Mouse (Mus musculus): ENCODE results near the gene Pax4.

The Pax4 gene

DNA sequence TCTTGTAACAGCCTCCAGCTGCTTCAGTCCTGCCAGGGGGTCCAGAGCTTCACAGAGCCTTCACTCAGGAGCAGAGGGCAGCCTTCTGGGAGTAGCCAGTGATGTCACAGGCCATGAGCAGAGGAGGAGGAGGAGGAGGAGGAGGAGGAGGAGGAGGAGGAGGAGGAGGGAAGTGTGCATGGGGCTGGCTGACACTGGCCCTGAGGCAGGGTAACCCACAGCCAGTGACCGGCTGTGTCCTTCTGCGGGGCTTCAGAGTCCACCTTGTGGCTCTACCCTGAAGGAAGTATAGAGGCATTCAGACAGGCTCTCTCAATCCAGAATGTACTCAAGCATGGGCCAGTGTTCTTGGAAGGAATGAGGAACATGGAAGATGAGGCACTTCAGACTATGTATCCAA lies at the start of gene Pax4:
Gene Pax4 (minus strand): TSS at position 101 of the 400 bp plus-strand sequence.
- DNase-seq: no peak

DNA sequence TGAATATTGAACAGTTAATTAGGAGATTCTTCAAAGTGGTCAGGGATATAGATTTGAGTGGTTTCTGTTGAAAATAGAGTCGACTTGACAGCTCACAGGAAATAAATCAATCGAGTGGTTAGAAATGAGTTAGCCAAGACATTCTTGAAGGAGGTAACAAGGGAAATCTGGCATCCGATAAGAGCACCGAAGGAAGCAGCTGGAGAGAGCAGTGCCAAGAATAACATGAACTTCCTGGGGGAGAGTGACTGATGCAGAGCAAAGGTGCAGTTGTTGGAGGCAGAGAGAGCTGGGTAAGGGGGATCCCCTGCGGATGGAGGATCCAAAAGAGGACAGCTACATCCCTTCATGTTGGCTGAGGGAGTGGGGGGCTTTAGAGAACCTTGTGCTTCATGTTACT lies 48.7 kb upstream of the Pax4 start:
- DNase-seq: no peak

DNA sequence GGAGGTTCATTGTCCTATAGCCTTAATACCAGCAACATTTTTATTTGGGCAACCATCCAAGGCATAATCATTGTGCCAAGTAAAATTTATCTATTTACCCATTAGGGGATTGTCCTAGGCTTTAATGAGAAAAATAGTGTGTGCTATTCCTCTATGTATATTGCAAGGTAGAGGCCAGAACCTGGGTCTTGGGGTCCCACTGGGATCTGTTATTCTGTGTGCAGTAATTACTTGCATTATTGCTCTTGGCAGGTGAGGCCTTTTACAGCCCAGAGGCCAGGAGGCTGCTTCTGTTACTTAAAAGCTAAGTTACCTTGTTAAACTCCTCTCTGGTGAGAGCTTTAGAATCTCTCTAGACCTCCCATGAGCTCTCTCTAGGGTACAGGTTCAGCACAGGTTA lies 42.0 kb upstream of the Pax4 start:
- no peak for DNase-seq

DNA sequence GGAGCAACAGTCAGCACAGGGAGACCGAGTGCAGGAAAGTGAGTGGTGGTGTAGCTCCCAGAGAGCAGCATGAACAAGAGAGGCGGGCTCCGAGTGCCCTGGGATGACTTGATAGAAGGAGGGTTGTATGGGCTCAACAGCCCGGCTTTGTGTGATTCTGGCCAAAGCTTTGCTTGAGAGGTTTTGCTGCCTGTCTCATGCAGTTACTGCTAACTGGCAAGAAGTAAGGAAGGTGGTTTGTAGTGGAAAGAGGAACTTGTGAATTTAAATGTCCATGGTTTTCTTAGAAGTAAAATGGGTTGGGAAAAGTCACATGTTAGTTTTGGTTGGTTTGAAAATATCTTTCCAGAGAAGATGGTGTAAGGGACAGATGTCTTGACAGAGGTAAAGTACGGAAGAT lies 41.5 kb upstream of the Pax4 start:
- DNase-seq: no peak

DNA sequence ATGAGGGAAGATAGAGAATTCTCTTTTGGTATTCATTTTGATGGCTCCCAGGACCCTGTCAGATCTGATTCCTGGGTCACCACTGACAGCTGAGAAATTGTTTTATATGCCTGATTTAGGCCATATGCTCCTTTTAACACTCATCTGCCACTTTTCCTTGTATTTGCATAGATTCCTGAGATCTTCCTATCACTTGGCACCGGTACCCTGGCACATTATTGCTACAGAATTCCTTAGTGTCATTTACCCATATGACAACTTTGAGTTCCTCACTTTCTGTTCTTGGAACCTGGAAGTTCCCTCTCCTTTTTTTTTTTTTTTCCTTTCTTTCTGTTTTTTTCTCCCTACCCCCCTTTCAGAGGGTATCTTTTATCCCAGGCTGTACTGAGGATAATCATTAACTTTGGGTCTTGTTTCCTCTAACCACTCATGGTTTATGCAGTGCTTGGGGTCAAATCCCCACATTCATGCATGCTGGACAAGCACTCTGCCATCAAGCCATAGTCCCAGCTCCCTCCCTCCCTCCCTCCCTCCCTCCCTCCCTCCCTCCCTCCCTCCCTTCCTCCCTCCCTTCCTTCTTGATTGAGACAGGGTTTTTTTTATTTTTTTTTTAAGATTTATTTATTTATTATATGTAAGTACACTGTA lies 39.2 kb upstream of the Pax4 start:
- DNase-seq: no peak

DNA sequence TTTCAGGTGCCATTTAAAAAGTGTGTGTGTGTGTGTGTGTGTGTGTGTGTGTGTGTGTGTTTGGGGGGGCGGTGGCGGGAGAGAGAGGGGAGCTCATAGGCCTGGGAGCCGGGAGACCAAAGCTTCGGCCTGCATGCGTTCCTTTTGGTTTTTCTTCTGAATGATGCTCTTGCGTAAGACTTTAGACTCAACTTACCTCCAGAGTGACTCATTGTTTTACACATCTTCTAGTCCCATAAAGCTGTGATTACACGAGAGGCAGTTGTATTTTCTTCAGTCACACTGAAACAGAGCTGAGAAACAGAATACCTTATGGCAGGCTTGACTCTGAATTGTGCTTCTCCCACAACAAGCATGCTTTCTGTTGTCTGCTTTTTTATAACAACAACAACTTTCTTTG lies 37.8 kb upstream of the Pax4 start:
- DNase-seq: no peak

DNA sequence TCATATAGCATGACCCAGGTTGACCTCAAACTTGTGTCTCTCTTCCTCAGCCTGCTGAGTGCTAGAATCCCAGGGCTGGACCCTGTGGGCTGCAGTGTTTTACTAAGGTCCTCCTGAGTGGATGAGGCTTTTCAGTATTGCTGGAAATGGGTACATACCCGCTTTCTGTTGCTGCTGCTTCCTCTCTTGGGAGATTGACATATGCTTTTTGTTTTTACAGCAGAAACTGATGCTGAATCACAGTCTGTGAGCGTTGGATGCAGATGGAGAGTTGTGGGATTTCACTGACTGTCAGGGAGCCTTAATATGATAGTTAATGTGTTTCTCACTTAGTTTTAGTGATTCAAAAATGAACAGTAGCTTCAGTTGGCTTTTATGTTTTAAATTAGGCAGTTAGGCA lies 37.3 kb upstream of the Pax4 start:
- no peak for DNase-seq

DNA sequence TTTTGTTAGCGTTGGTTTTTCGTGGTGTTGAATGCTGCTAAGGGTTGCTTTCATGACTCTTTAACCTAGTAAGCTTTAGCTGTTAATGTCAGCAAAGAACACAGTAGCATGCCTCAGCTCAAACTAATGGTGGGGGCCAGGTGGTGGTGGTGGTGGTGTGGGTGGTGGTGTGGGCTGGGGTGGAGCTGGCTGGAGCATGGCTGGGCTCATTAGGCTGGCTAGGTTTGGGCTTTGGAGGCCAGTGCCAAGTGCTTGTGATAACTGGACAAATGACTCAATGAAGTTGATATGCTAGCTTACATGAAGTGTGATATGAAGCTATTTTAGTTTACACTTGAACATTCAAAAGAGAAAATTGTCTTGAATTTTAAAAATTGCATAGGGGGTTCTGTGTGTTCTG lies 36.9 kb upstream of the Pax4 start:
- DNase-seq: no peak

DNA sequence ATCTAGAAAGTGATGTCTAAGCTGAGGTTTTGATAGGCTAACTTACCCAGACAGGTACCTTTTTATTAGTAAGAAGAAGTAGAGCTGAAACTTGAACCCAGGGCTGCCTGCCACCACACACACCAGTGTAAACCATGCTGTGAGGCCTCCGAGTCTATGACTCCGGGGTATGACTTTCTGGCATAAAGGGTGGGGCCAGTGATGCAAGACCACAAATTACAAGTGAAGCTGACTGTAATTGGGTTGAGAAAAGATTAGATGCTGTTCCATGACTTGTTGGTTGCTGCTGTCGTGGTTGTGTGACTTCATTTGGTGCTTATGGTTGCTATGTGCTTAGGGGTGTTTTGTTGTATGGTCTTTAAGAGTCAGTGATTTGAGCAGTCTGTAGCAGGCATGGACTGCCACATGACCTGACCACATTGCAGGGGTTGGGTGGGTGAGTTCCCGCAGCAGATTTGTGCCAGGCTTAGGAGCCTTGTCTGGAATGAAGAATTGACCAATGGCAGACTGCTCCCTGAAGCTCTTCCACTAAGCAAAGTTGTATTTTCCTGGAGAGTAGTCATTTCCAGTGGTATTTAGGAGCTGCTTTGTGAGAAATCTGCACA lies 33.7 kb upstream of the Pax4 start:
- no peak for DNase-seq

DNA sequence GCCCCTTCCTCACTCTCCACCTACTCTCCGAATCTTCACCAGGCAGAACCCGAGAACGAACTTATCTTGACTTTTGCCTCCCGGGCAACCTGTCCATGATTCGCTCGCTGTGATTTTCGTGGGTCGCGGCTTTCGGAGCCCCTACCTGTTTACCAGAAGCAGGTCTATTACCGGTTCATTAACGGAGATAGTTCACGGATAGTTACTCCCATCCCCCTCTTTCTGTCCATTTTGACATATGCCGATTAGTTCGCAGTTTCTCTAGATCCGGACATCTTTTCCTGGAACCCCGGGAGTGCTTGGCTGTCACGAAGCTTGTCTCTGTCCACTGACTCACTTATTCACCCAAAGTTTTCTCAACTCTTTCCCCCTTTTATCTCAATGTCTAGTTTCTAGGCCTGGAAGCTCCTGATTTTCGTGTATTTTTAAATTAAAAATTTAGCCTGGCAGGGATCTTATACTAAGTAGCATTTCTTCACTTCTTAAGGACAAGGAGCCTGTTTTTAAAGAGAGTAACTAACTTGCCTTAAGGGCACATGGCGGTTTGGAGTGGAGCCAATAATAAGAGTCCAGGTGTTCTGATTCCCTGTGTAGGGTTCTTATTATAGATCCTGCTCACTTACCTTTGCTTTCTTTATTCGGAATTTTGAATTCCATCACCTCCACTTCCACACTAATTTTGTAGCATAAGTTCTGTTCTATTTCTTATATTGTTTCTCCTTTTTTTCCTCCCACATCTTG lies 31.8 kb upstream of the Pax4 start:
- no peak for DNase-seq

DNA sequence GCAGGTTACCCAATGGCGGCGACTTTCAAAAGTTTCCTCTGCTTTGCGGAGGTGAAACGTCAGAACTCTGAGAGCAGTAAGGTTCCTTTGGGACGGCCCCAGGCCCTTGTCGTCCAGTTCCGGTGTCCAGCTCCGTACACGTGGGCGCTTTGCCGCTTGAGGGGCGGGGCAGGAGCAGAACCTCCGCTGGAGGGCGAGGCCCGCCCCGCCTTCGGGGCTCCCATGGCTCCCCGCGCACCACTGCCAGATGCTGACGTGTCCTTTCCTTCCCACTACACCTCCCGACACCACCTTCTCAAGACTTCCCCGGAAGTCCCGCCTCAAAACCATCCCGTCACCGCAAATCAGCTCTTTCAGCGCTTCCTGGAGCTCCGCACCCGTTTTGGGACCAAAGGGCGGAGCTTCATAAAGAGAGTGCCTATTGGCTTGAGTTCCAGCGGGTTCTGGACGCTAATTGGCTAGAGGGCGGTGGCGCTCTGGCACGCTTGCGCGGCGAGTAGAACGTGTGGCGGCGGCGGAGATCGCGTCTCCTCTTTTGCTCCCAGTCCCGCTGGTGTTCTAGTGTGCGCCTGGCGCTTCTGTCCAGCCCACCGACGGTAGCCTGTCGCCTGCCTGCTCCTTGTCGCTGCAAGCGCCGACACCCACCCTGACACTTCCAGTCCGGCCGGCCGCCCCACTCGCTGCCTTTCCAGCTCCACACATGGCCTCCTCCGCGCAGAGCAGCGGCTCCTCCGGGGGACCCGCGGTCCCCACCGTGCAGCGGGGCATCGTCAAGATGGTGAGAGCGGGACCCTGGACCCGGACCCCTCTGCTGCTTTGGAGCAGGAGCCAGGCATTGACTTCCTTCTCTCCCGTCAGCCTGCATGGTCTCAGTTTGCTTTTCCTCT lies 31.0 kb upstream of the Pax4 start:
- peak; percentile 96 for DNase-seq

DNA sequence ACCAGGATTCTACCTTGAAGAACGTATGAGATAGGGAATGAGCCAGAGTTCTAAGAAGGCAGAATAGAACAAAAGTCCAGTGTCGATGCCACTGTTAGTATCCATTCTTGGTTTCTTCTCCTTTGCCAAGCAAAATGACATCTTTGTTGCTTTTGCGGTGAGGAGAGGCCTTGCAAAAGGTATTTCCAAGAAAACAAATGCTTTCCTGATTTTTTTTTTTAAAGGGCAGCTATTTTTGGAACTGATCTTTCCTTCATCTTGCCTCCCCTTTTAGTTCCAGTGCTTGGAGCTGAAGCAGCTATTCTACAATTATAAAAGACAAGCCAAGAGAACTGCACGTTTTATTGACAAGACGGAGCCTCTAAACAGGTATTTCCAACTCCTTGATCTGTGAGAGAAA lies 25.7 kb upstream of the Pax4 start, which contains the start of gene Snd1:
Gene Snd1 (plus strand): TSS at position 301 of the 400 bp plus-strand sequence.
- DNase-seq: no peak

DNA sequence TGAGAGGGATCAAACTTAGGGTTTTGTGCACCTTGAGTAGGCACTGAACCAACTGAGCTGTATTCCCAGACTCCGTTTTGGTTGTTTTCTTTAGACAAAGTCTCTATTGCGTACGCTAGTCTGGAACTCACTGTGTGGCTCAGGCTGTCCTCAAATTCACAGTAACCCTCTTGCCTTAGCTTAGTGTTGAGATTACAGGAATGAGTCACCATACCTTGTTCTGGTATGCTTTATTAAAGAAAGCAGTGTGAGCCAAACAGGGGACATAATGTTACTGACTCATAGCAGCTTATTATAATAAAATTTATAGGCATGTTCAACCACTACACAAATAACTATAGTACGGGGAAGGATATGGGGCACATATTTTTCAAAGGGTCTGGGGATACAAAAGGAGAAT lies 25.1 kb upstream of the Pax4 start:
- no peak for DNase-seq

DNA sequence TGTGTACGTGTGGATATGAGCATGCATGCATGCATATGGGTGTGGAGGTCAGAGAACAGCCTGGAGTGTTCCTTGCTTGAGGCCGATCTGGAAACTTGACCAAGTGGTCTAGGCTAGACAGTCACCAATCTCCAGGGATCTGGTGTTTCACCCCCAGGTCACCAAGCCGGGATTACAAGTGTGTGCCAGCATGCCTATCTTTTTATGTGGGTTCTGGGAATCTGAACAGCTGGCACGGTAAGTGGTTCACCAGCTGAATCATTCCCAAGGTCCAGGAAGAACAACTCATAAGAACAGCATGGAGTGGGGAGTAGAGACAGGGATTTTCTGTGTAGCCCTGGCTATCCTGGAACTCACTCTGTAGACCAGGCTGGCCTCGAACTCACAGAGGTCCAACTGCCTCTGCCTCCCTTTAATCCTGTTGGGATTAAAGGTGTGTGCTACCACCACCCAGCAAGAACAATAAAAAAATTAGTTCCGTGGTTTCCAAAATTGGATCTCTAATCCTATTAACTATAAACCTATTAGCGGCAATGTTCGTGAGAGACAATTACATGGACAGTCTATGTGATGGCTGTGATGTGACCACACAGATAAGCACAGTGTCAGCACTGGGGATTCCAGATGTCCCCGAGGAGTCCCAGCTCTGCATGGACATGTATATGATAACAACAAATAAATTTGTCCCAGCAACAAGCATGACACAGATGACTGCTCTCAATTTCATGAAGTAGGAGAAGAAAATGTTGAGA lies 22.3 kb upstream of the Pax4 start:
- no peak for DNase-seq

DNA sequence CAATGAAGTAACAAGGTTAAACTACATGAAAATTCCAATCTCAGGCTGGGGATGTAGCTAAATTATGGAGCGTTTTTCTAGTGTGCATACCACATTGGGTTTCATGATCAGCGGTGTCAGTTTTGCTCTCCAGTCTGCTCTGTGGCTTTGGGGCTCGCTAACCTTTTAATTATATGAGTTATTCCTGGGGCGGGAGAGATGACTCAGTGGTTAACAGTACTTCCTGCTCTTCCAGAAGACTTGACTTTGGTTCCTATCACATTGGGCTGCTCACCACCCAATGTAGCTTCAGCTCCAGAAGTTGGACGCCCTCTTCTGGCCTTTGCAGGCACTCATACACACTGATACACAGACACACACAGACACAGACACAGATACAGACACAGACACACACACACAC lies 21.5 kb upstream of the Pax4 start:
- no peak for DNase-seq

DNA sequence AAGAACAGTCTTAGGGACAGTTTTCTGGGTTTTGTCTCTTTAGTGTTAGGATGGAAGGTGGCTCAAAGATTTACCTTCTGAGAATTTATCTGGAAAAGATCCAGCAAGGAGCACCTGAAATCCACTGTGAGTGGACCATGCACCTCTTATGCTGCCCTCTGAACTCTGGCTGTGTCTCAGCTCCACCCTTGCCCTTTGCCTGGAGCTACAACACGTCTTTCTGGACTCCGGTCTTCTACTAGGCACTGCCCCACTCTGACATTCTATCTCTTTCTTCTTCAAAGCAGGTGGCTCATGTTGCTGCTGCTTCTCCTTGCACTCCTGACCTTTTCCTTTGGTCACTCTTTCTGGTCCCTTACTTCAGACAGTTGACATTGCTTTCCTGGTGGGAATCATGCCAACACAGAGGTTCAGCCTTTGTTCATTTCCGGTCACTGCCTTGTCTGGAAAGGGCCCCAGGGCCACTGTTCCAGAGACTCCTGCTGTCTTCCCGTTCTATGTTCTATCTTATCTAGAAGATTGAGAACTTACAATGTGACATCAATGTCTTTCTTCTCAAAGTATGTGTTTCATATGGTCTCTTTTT lies 21.0 kb upstream of the Pax4 start:
- DNase-seq: no peak

DNA sequence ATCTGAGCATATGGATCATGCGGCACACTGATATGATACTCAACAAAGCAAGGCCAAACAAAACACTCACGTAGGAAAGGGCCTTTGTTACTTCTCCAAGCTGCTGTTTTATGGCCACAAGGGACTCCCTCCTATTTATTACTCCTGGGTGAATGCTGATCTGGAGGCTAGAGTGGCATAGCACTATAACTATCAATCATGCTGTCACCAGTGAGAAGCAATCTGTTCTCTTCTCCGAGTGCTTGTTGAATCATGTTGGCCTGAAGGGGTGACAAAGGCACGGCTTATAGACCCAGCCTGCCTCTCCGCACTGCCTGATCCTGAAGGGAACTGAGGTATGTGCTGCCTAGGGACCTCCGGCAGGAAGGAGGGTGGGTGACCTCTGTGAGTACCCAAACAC lies 15.5 kb upstream of the Pax4 start:
- no peak for DNase-seq

DNA sequence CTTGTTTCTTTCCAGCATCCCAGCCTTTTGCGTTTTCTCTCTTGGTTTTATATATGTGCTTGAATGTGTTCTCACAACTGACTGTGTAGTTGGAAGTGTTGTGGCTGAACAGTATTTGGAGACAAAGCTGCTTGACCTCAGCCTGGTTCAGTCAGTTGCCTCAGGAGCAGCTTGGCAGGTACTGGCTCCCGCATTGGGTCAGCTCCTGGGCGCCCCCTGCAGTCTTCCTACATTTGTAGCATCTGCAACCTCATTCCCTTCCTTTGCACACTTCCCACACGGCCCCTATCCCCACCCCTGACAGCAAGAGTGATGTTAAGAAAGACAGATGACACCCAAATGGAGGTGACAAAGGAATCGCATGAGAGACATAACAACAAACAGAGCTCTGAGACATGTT lies 11.4 kb upstream of the Pax4 start:
- peak; percentile 79 for DNase-seq

DNA sequence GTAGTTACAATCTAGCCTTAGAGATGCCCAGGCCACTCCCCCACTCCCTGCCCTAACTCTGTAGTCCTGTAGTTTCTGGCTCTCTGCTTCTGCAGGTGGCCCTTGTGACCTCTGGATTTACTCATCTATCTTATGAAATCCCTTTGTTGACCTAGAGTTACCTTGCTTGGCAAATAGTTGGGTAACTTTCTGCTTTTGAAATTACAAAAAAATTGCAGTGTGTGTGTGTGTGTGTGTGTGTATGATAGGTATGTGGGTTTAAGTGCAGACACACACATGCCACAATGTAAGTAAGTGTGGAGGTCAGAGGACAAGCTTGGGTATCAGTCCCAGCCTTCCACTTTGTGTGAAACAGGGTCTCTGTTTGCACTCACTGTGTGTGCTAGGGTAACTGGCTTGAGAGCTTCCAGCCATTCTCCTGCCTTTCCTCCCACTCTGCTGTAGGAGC lies 10.1 kb upstream of the Pax4 start:
- no peak for DNase-seq

DNA sequence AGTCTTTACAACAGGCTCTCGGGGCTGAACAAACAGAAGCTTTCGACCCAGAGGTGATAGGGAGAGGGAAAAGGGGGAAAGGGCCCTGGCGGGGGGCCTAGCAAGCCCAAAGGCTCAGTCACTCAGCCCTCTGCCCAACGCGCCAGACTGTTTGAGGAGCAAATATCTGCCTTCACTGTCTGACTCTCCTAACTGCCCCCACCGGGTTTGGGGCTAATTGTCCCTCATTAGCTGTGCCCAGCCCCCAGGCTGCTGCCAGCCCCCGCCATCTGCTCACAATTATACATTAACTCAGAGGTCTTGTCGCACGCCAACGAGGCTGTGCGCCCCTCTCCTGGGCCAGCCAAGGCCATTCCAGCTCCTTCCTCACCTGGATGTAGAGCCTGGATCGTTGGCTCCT lies 1.8 kb upstream of the Pax4 start:
- no peak for DNase-seq

DNA sequence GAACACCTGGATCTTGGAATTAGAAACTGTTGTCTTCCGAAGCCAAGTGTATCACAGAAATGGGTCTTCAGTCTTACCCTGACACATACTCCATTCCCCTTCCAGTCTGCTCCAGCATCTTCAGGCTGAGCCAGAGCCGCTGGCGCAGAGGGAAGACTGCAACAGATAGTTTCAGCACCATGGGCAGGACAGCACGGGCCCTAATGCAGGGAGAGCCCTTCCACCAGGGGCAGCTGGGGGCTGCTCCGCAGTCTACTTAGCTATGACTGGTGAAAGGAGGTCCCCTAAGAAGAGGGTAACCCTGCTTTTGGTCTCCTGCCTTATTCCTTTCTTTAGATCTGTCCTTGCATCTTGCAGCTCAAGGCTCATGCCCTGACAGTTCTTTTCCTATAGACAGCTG lies 1.3 kb upstream of the Pax4 start:
- DNase-seq: no peak

DNA sequence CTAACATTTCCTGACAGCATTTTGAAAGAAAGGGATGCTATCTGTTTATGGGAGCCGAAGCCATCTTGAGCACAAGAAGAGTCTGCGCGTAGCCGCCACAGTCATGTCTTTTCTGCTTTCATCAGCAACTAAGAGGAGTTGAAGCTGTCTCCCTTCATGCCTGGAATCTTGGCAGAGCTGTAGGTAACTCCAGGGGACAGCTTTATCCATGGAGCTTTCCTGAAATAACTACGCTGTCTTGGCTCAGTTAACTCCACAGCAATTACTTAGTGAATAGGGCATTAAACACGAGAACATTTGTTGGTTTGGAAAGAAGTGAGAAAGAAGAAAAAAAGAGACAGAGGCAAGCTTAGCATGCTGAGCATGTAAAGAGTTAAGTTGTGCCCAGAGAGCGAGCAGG lies 1.2 kb downstream of the Pax4 start:
- no peak for DNase-seq

All from cerebellum, adult 8-10 months (tissue).